Mouse (Mus musculus) CH12.LX (cell line): ENCODE data around the gene Cpa1. TPM values are rescaled to one million over a fixed set of nuclear protein-coding genes. Genes with fewer than 3 reads are reported as not detected.

ENCODE experiments used
- DNase-seq: peaks from one replicate; pipeline ENCODE4 v3.0.0-alpha.2; 2013; ENCODE audit errors: extremely low read depth
- H3K27ac ChIP-seq: 2 replicates; pipeline ENCODE4 v1.5.1; 2012; ENCODE audit warnings: low read depth, mild to moderate bottlenecking, control low read depth, moderate library complexity; ENCODE audit not compliant: insufficient read depth
- H3K27me3 ChIP-seq: replicated peaks from 2 replicates; pipeline ENCODE3; 2012; ENCODE audit warnings: inconsistent platforms
- H3K36me3 ChIP-seq, 2 experiments: replicated peaks in 1 of 2; 2 replicates each; pipeline versions ENCODE3 to v1.6.1; 2012; ENCODE audit warnings: inconsistent platforms in 1 of 2, low read length in 1 of 2, mild to moderate bottlenecking in 1 of 2, mixed read lengths in 1 of 2, moderate library complexity in 1 of 2; ENCODE audit not compliant: control insufficient read depth in 1 of 2, insufficient read depth in 1 of 2
- H3K4me1 ChIP-seq, 2 experiments: 2 replicates each; pipeline ENCODE4 v1.6.1; 2012; ENCODE audit warnings: inconsistent platforms in 1 of 2, moderate library complexity in 1 of 2; ENCODE audit not compliant: insufficient read depth in 2 of 2, control insufficient read depth in 1 of 2
- H3K4me2 ChIP-seq: 2 replicates; pipeline ENCODE4 v1.6.1; 2012; ENCODE audit warnings: low read depth, mild to moderate bottlenecking, control low read depth; ENCODE audit not compliant: poor library complexity, insufficient read depth, severe bottlenecking
- H3K4me3 ChIP-seq, 3 experiments: fragments of 150-350 bp in 1 of 3; sonication (generic) in 1 of 3; replicated peaks in 1 of 3; 2 replicates each; pipeline versions ENCODE3 to v1.5.1; 2011 to 2012; ENCODE audit warnings: low read depth in 2 of 3, low read length in 2 of 3, mild to moderate bottlenecking in 2 of 3, moderate library complexity in 2 of 3, control low read depth in 1 of 3, improper control_type of control experiment in 1 of 3, inconsistent platforms in 1 of 3, mixed read lengths in 1 of 3; ENCODE audit not compliant: poor library complexity in 1 of 3
- H3K79me2 ChIP-seq: replicated peaks from 2 replicates; pipeline ENCODE4 v1.6.1; 2012; ENCODE audit warnings: mild to moderate bottlenecking, moderate library complexity; ENCODE audit not compliant: control insufficient read depth, poor library complexity, insufficient read depth, severe bottlenecking; ENCODE audit errors: extremely low read depth
- H3K9ac ChIP-seq: 2 replicates; pipeline ENCODE4 v1.6.1; 2012; ENCODE audit warnings: low read depth, mild to moderate bottlenecking, control low read depth, moderate library complexity; ENCODE audit not compliant: insufficient read depth
- H3K9me3 ChIP-seq: replicated peaks from 2 replicates; pipeline ENCODE3; 2012; ENCODE audit warnings: low read length, inconsistent platforms, mixed read lengths
- BHLHE40 ChIP-seq: IDR thresholded peaks from 2 replicates; pipeline ENCODE4 v1.6.1; 2011; ENCODE audit warnings: mild to moderate bottlenecking, low read depth, low read length, improper control_type of control experiment
- CHD1 ChIP-seq: IDR thresholded peaks from 2 replicates; pipeline ENCODE4 v1.6.1; 2012; ENCODE audit warnings: low read depth, low read length, improper control_type of control experiment, inconsistent platforms
- ELF1 ChIP-seq: IDR thresholded peaks from 2 replicates; pipeline ENCODE4 v1.6.1; 2014; ENCODE audit warnings: low read depth, mild to moderate bottlenecking, inconsistent platforms, low read length, improper control_type of control experiment
- EP300 ChIP-seq: IDR thresholded peaks from 2 replicates; pipeline ENCODE4 v1.6.1; 2011; ENCODE audit warnings: low read length, improper control_type of control experiment
- ETS1 ChIP-seq: conservative IDR thresholded peaks from 2 replicates; pipeline ENCODE4 v1.6.1; 2012; ENCODE audit warnings: low read depth, mild to moderate bottlenecking, inconsistent platforms, low read length, improper control_type of control experiment, moderate library complexity
- GABPA ChIP-seq: IDR thresholded peaks from 2 replicates; pipeline ENCODE4 v1.6.1; 2012; ENCODE audit warnings: low read depth, low read length, improper control_type of control experiment, inconsistent platforms; ENCODE audit not compliant: insufficient replicate concordance
- HCFC1 ChIP-seq: IDR thresholded peaks from 2 replicates; pipeline ENCODE4 v1.6.1; 2012; ENCODE audit warnings: low read depth, mild to moderate bottlenecking, inconsistent platforms, low read length, improper control_type of control experiment
- JUN ChIP-seq: IDR thresholded peaks from 2 replicates; pipeline ENCODE4 v1.6.1; 2011; ENCODE audit warnings: low read depth, mild to moderate bottlenecking, low read length, improper control_type of control experiment, moderate library complexity; ENCODE audit not compliant: insufficient read depth
- KAT2A ChIP-seq: IDR thresholded peaks from 2 replicates; pipeline ENCODE4 v1.6.1; 2012; ENCODE audit warnings: low read length, improper control_type of control experiment, inconsistent platforms; ENCODE audit not compliant: insufficient replicate concordance
- MAFK ChIP-seq: IDR thresholded peaks from 2 replicates; pipeline ENCODE4 v1.6.1; 2011; ENCODE audit warnings: low read length, improper control_type of control experiment; ENCODE audit not compliant: insufficient replicate concordance
- MAX ChIP-seq: IDR thresholded peaks from 2 replicates; pipeline ENCODE4 v1.6.1; 2011; ENCODE audit warnings: low read length, improper control_type of control experiment
- MAZ ChIP-seq: IDR thresholded peaks from 2 replicates; pipeline ENCODE4 v1.6.1; 2012; ENCODE audit warnings: low read depth, mild to moderate bottlenecking, inconsistent platforms, low read length, improper control_type of control experiment, moderate library complexity
- MEF2A ChIP-seq: IDR thresholded peaks from 2 replicates; pipeline ENCODE4 v1.6.1; 2014; ENCODE audit warnings: low read depth, mild to moderate bottlenecking, inconsistent platforms, low read length, improper control_type of control experiment, borderline replicate concordance
- MXI1 ChIP-seq: IDR thresholded peaks from 2 replicates; pipeline ENCODE4 v1.6.1; 2011; ENCODE audit warnings: mild to moderate bottlenecking, low read depth, low read length, improper control_type of control experiment
- POLR2AphosphoS2 ChIP-seq: IDR thresholded peaks from 2 replicates; pipeline ENCODE4 v1.6.1; 2011; ENCODE audit warnings: low read depth, low read length, improper control_type of control experiment
- RAD21 ChIP-seq: IDR thresholded peaks from 2 replicates; pipeline ENCODE4 v1.6.1; 2011; ENCODE audit warnings: low read depth, mild to moderate bottlenecking, low read length, improper control_type of control experiment, moderate library complexity
- RCOR1 ChIP-seq: conservative IDR thresholded peaks from 2 replicates; pipeline ENCODE4 v1.6.1; 2012; ENCODE audit warnings: low read depth, mild to moderate bottlenecking, inconsistent platforms, low read length, improper control_type of control experiment
- SIN3A ChIP-seq: IDR thresholded peaks from 2 replicates; pipeline ENCODE4 v1.6.1; 2012; ENCODE audit warnings: low read length, improper control_type of control experiment, inconsistent platforms
- TCF12 ChIP-seq: IDR thresholded peaks from 2 replicates; pipeline ENCODE4 v1.6.1; 2014; ENCODE audit warnings: low read depth, mild to moderate bottlenecking, inconsistent platforms, low read length, improper control_type of control experiment
- UBTF ChIP-seq: IDR thresholded peaks from 2 replicates; pipeline ENCODE4 v1.6.1; 2012; ENCODE audit warnings: low read depth, mild to moderate bottlenecking, inconsistent platforms, low read length, improper control_type of control experiment, moderate library complexity
- USF2 ChIP-seq: conservative IDR thresholded peaks from 2 replicates; pipeline ENCODE4 v1.6.1; 2011; ENCODE audit warnings: low read depth, low read length, improper control_type of control experiment
- ZC3H11A ChIP-seq: IDR thresholded peaks from 2 replicates; pipeline ENCODE4 v1.6.1; 2012; ENCODE audit warnings: low read depth, mild to moderate bottlenecking, inconsistent platforms, low read length, improper control_type of control experiment
- dilution Hi-C: fragments of 300-500 bp; cut with MboI; formaldehyde crosslinking; loops from 2 replicates; pipeline ENCODE4 v1.14.3; 2020; ENCODE audit warnings: low sequenced_read_pairs; ENCODE audit not compliant: extremely low pct_unique_long_range_greater_than_20kb, extremely low pct_ligation_motif_present
- in situ Hi-C: fragments of 300-500 bp; cut with MboI; formaldehyde crosslinking; loops from 3 replicates; pipeline ENCODE4 v1.14.3; 2019; ENCODE audit warnings: low sequenced_read_pairs, low pct_ligation_motif_present, low pct_unique_long_range_greater_than_20kb, mixed read lengths
- polyA plus RNA-seq: library from polyadenylated mRNA; unstranded; fragments of >175 nt; gene quantifications from 2 replicates; pipeline ENCODE4 v1.2.1, GENCODE M21; 2012; ENCODE audit warnings: low read depth; ENCODE audit not compliant: insufficient read length
- total RNA-seq, 2 experiments: library from RNA; depleted of rRNA; stranded (reverse); fragments of 300-350 nt in 1 of 2; fragments of >200 nt in 1 of 2; gene quantifications; 2 replicates each; pipeline ENCODE4 v1.2.3; 2012 to 2014

Gene Cpa1
- total and polyA plus RNA-seq, 3 experiments: not detected

DNA sequence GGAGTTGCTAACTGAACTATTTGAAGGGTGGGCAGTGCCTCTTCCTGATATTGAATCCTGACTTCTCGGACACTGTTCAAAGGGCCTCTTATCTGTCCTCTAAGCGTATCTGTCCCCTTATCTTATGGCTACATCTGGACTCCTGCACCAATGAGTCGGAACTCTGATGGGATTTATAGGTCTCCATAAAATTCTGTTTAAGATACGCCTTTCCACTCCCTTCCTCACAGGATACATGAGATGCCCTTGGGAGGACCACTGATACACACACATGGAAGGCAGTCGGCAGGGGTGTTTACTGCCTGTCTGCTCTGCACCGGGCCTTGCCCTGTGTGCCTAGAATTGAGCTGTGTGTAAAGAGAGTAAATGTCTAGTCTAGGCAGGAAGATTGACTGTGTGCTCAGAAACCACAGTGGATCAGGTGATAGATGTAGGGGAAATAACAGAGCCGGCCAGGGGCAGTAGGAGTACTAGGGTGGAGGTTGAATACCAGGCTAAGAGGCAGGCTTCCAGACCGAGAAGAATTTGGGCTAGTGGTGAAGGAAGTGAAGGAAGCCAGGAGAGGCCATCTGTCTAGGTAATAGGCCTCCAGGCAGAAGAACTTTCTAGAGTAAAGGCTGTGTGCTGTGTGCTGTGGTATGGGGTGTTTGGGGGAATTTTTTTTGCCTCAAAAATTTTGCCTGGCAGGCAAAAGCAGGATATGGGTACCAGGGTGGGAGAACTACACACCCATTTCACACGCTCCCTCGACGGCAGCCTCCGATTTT lies 4.9 kb downstream of the Cpa1 start:
- H3K27me3 ChIP-seq: no peaks in the 10 kb centered on the region
- H3K36me3 ChIP-seq: no peaks in the 10 kb centered on the region
- no peaks in the 10 kb centered on the region for H3K9me3 ChIP-seq
- H3K4me1 ChIP-seq: peaks cover 0 to 9% of the 10 kb centered on the region in 2 experiments; a peak in 2 of 4 replicates
- H3K4me3 ChIP-seq: no peak overlapping the region
- TF ChIP-seq MXI1 (no peak), RAD21 (no peak), SIN3A (no peak), MAZ (no peak), RCOR1 (no peak), HCFC1 (no peak)
- no peak overlapping the region for H3K27ac ChIP-seq
- no peak overlapping the region for H3K4me2 ChIP-seq
- no peak for DNase-seq
- dilution Hi-C loops: no loop called here
- in situ Hi-C loops: no loop called here
- no peaks in the 10 kb centered on the region for H3K79me2 ChIP-seq
- no peak overlapping the region for H3K9ac ChIP-seq

GRCm38 (mm10) chr6:30644462-30644861 lies 5.4 kb downstream of the Cpa1 start:
- no peak overlapping the region for H3K27ac ChIP-seq
- DNase-seq: no peak
- H3K9me3 ChIP-seq: no peaks in the 10 kb centered on the region
- no peak overlapping the region for H3K4me2 ChIP-seq
- H3K9ac ChIP-seq: no peak overlapping the region
- H3K4me3 ChIP-seq: no peak overlapping the region
- peaks cover 0 to 9% of the 10 kb centered on the region in 2 experiments; a peak in 2 of 4 replicates for H3K4me1 ChIP-seq
- no peaks in the 10 kb centered on the region for H3K79me2 ChIP-seq
- in situ Hi-C loops (no loop called here), dilution Hi-C loops (no loop called here)
- TF ChIP-seq CHD1 (no peak), HCFC1 (no peak), UBTF (no peak), MAFK (no peak), MAX (no peak)
- H3K36me3 ChIP-seq: no peaks in the 10 kb centered on the region
- H3K27me3 ChIP-seq: no peaks in the 10 kb centered on the region

GRCm38 (mm10) chr6:30645379-30645778 lies 6.4 kb downstream of the Cpa1 start:
- Histone ChIP-seq H3K79me2 (no peaks in the 10 kb centered on the region), H3K27ac (no peak overlapping the region), H3K4me2 (no peak overlapping the region), H3K9ac (no peak overlapping the region), H3K4me1 (peaks cover 0 to 9% of the 10 kb centered on the region in 2 experiments; a peak in 2 of 4 replicates), H3K36me3 (no peaks in the 10 kb centered on the region)
- no peak for DNase-seq
- in situ Hi-C loops: no loop called here
- TF ChIP-seq ETS1: no peak
- no peak for TF ChIP-seq HCFC1
- TF ChIP-seq JUN: no peak
- no peak for TF ChIP-seq ZC3H11A
- TF ChIP-seq BHLHE40: no peak
- no peak for TF ChIP-seq POLR2AphosphoS2
- TF ChIP-seq USF2: no peak
- TF ChIP-seq TCF12: no peak
- TF ChIP-seq UBTF: no peak
- TF ChIP-seq EP300: no peak
- TF ChIP-seq CHD1: no peak
- TF ChIP-seq RAD21: no peak
- no peak for TF ChIP-seq GABPA
- no peak for TF ChIP-seq MAFK
- TF ChIP-seq MXI1: no peak
- TF ChIP-seq SIN3A: no peak
- TF ChIP-seq MEF2A: no peak
- TF ChIP-seq KAT2A: no peak
- no peak for TF ChIP-seq RCOR1
- no peak for TF ChIP-seq ELF1
- TF ChIP-seq, all 38 proteins: peak for 0
- H3K9me3 ChIP-seq: no peaks in the 10 kb centered on the region
- H3K27me3 ChIP-seq: no peaks in the 10 kb centered on the region
- dilution Hi-C loops: no loop called here
- no peak overlapping the region for H3K4me3 ChIP-seq
